Mouse (Mus musculus) E14TG2a.4 (cell line): ENCODE data around the gene Thra.
A peak's percentile ranks its signal among the peaks of the same experiment; 100 is the strongest.

ENCODE experiments used
- H3K27me3 ChIP-seq: 2 replicates; pipeline ENCODE4 v1.6.1; 2014; ENCODE audit warnings: low read length, control low read depth; ENCODE audit not compliant: insufficient read depth
- H3K36me3 ChIP-seq: 2 replicates; pipeline ENCODE4 v1.6.1; 2014; ENCODE audit warnings: low read length, control low read depth; ENCODE audit not compliant: insufficient read depth
- H3K4me1 ChIP-seq: replicated peaks from 2 replicates; pipeline ENCODE4 v1.6.1; 2014; ENCODE audit warnings: low read depth, low read length, control low read depth
- H3K4me3 ChIP-seq: replicated peaks from 2 replicates; pipeline ENCODE4 v1.5.1; 2014; ENCODE audit warnings: mild to moderate bottlenecking, low read length
- H3K9me3 ChIP-seq: 2 replicates; pipeline ENCODE4 v1.6.1; 2014; ENCODE audit warnings: low read length, control low read depth
- CTCF ChIP-seq: conservative IDR thresholded peaks from 2 replicates; pipeline ENCODE4 v1.5.1; 2014; ENCODE audit warnings: low read length
- NANOG ChIP-seq: IDR thresholded peaks from 2 replicates; pipeline ENCODE4 v1.6.1; 2014; ENCODE audit warnings: borderline replicate concordance, low read length, mixed read lengths
- POU5F1 ChIP-seq: IDR thresholded peaks from 2 replicates; pipeline ENCODE4 v1.6.1; 2014; ENCODE audit warnings: low read length, borderline replicate concordance

Gene Thra

GRCm38 (mm10) chr11:98753264-98753663, 12.8 kb downstream of the Thra start:
- no peak overlapping the region for H3K4me3 ChIP-seq
- peaks cover 5% of the 10 kb centered on the region; the same call in 1 of the 2 replicates for H3K36me3 ChIP-seq
- H3K27me3 ChIP-seq, result peaks cover 15% of the 10 kb centered on the region
- H3K9me3 ChIP-seq, result no peaks in the 10 kb centered on the region
- peaks cover 84% of the 10 kb centered on the region for H3K4me1 ChIP-seq
- TF ChIP-seq NANOG, result no peak

DNA sequence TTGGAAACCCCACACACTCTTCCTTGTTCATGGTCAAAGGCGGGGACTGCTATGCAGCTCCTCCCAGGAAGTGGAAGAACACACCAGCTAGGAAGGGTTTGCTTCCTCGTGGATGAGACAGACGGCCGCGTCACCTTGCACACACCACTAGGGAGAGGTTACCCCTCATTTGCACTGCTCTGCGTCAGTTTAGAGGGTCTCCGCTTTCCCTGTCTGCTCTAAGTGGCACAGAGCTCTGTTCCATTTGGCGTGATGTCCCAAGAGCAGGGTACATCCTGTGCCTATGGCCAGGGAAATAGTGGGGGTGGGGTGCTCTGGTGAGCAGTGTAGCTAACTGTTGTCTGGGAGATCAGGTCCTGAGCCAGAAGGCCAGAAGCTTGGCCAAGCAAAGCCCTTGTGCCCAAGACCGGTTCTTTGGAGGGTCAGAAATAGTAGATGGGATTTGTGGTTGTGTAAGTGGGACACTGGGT, 13.7 kb downstream of the Thra start:
- peaks cover 15% of the 10 kb centered on the region for H3K27me3 ChIP-seq
- peak overlapping the region; percentile 50 for H3K4me3 ChIP-seq
- H3K36me3 ChIP-seq, result peaks cover 5% of the 10 kb centered on the region; the same call in 1 of the 2 replicates
- no peaks in the 10 kb centered on the region for H3K9me3 ChIP-seq
- peaks cover 75% of the 10 kb centered on the region for H3K4me1 ChIP-seq
- TF ChIP-seq NANOG (no peak), POU5F1 (no peak), CTCF (no peak)

DNA sequence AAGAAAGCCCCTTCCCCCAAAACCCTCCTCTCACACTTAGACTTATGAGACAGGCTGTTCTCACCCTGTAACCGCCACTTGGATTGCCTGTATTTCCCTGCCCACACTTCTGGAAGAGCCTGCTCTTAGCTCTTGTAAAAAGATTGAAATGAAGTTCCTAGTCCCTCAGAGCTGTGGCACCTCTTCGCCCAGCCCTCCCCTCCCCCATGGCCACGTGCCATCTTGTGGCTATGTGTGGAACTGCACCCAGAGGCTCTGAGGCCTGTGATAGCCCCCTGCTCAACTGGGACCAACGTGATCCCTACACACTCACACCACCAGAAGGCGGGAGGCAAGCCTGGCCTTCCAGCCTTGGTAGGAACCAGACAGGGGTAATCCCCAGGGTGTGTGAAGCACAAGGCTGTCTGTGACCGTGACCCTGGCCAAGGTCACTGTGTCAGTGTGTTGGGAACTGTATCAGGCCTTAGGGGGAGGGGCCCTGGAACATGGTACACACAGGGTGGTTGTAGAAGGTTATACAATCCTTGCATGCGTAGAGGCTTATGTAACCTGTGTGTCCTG, 14.3 kb downstream of the Thra start:
- Histone ChIP-seq H3K27me3 (peaks cover 14% of the 10 kb centered on the region), H3K9me3 (no peaks in the 10 kb centered on the region), H3K36me3 (peaks cover 5% of the 10 kb centered on the region; the same call in 1 of the 2 replicates), H3K4me1 (peaks cover 70% of the 10 kb centered on the region), H3K4me3 (peak overlapping the region; percentile 50)
- TF ChIP-seq CTCF (peak; percentile 95), POU5F1 (no peak), NANOG (no peak)

- H3K27me3 ChIP-seq, result peaks cover 2% of the 10 kb centered on the region; the same call in 1 of the 2 replicates
- H3K4me1 ChIP-seq, result peaks cover 58% of the 10 kb centered on the region
- no peak overlapping the region for H3K4me3 ChIP-seq
- peaks cover 9% of the 10 kb centered on the region; the same call in 1 of the 2 replicates for H3K36me3 ChIP-seq
- TF ChIP-seq CTCF (no peak), POU5F1 (no peak), NANOG (no peak)
- peaks cover 4% of the 10 kb centered on the region; the same call in 1 of the 2 replicates for H3K9me3 ChIP-seq
These were observed 15.4 kb downstream of the Thra start for GRCm38 (mm10) chr11:98755726-98756380.

GRCm38 (mm10) chr11:98756711-98757110, 16.3 kb downstream of the Thra start:
- Histone ChIP-seq H3K36me3 (peaks cover 9% of the 10 kb centered on the region; the same call in 1 of the 2 replicates), H3K4me1 (peaks cover 51% of the 10 kb centered on the region)
- TF ChIP-seq CTCF, result no peak
- no peak for TF ChIP-seq NANOG
- TF ChIP-seq POU5F1, result no peak

GRCm38 (mm10) chr11:98761939-98762338, 21.5 kb downstream of the Thra start:
- H3K36me3 ChIP-seq, result peaks cover 5% of the 10 kb centered on the region; the same call in 1 of the 2 replicates
- peaks cover 4% of the 10 kb centered on the region; the same call in 1 of the 2 replicates for H3K9me3 ChIP-seq
- H3K4me1 ChIP-seq, result peaks cover 57% of the 10 kb centered on the region
- H3K4me3 ChIP-seq, result no peak overlapping the region
- no peaks in the 10 kb centered on the region for H3K27me3 ChIP-seq
- TF ChIP-seq NANOG, result no peak
- no peak for TF ChIP-seq POU5F1
- TF ChIP-seq CTCF, result no peak

More at GRCm38 (mm10) chr11:98756711-98757110, 16.3 kb downstream of the Thra start:
- Histone ChIP-seq H3K9me3 (peaks cover 4% of the 10 kb centered on the region; the same call in 1 of the 2 replicates), H3K27me3 (no peaks in the 10 kb centered on the region), H3K4me3 (no peak overlapping the region)

GRCm38 (mm10) chr11:98762756-98763501, 22.5 kb downstream of the Thra start:
- no peaks in the 10 kb centered on the region for H3K27me3 ChIP-seq
- peaks cover 4% of the 10 kb centered on the region; the same call in 1 of the 2 replicates for H3K9me3 ChIP-seq
- TF ChIP-seq CTCF, result peak; percentile 72
- no peak for TF ChIP-seq NANOG
- peaks cover 5% of the 10 kb centered on the region; the same call in 1 of the 2 replicates for H3K36me3 ChIP-seq
- H3K4me1 ChIP-seq, result peaks cover 61% of the 10 kb centered on the region
- H3K4me3 ChIP-seq, result peak overlapping the region; percentile 78

- no peak for TF ChIP-seq NANOG
- TF ChIP-seq POU5F1, result no peak
- TF ChIP-seq CTCF, result no peak
- Histone ChIP-seq H3K4me1 (peaks cover 67% of the 10 kb centered on the region), H3K4me3 (peak overlapping the region; percentile 78), H3K36me3 (peaks cover 11% of the 10 kb centered on the region), H3K27me3 (0 out of 2 replicates have a peak, but pooled peaks cover under 1% of the 10 kb centered on the region), H3K9me3 (peaks cover 4% of the 10 kb centered on the region; the same call in 1 of the 2 replicates)
These were observed 23.0 kb downstream of the Thra start for GRCm38 (mm10) chr11:98763502-98763861.
